Mouse (Mus musculus): ENCODE data around the gene Tmem121. TPM values are rescaled to one million over a fixed set of nuclear protein-coding genes. Genes with fewer than 3 reads are reported as not detected.
A peak's percentile ranks its signal among the peaks of the same experiment; 100 is the strongest.

The Tmem121 gene
- total RNA-seq, 2 experiments from 2014 or later: 19.7 to 20.7 TPM

GRCm38 (mm10) chr12:113210586-113211378 lies 25.1 kb downstream of the Tmem121 start:
- no peak overlapping the region for H3K27ac ChIP-seq
- H3K4me3 ChIP-seq: no peak overlapping the region
- no peak for DNase-seq (ENCODE audit: low spot score in 2 of 2)
- TF ChIP-seq CTCF (conservative IDR thresholded peaks at IDR 0.05): no peak

GRCm38 (mm10) chr12:113211772-113212171 lies 26.0 kb downstream of the Tmem121 start:
- DNase-seq (ENCODE audit: low spot score in 2 of 2): no peak
- no peak for TF ChIP-seq CTCF (conservative IDR thresholded peaks at IDR 0.05)
- Histone ChIP-seq H3K4me3 (no peak overlapping the region), H3K27ac (no peak overlapping the region)

GRCm38 (mm10) chr12:113212326-113212924 lies 26.7 kb downstream of the Tmem121 start:
- no peak overlapping the region for H3K4me3 ChIP-seq
- no peak for DNase-seq (ENCODE audit: low spot score in 2 of 2)
- no peak overlapping the region for H3K27ac ChIP-seq
- no peak for TF ChIP-seq CTCF (conservative IDR thresholded peaks at IDR 0.05)

- no peak for TF ChIP-seq CTCF (conservative IDR thresholded peaks at IDR 0.05)
- Histone ChIP-seq H3K4me3 (no peak overlapping the region), H3K27ac (no peak overlapping the region)
- DNase-seq (ENCODE audit: low spot score in 2 of 2): no peak
These were observed 27.5 kb downstream of the Tmem121 start for GRCm38 (mm10) chr12:113213226-113213625.

- DNase-seq (ENCODE audit: low spot score in 2 of 2): no peak
- Histone ChIP-seq H3K27ac (no peak overlapping the region), H3K4me3 (no peak overlapping the region)
- no peak for TF ChIP-seq CTCF (conservative IDR thresholded peaks at IDR 0.05)
These were observed 28.5 kb downstream of the Tmem121 start for GRCm38 (mm10) chr12:113214072-113214808.

GRCm38 (mm10) chr12:113214972-113215666 lies 29.4 kb downstream of the Tmem121 start:
- no peak overlapping the region for H3K4me3 ChIP-seq
- no peak for TF ChIP-seq CTCF (conservative IDR thresholded peaks at IDR 0.05)
- H3K27ac ChIP-seq: no peak overlapping the region

GRCm38 (mm10) chr12:113215667-113216346 lies 30.1 kb downstream of the Tmem121 start:
- peak; percentile 93 for TF ChIP-seq CTCF (conservative IDR thresholded peaks at IDR 0.05)

More at GRCm38 (mm10) chr12:113214972-113215666, 29.4 kb downstream of the Tmem121 start:
- DNase-seq (ENCODE audit: low spot score in 2 of 2): no peak

GRCm38 (mm10) chr12:113217306-113218242 lies 31.8 kb downstream of the Tmem121 start:
- peak; percentile 88 for TF ChIP-seq CTCF (conservative IDR thresholded peaks at IDR 0.05)
- DNase-seq (ENCODE audit: low spot score in 2 of 2): peak; percentile 47 to 71
- no peak overlapping the region for H3K27ac ChIP-seq
- no peak overlapping the region for H3K4me3 ChIP-seq

More at GRCm38 (mm10) chr12:113215667-113216346, 30.1 kb downstream of the Tmem121 start:
- DNase-seq (ENCODE audit: low spot score in 2 of 2): peak; percentile 34 to 74
- no peak overlapping the region for H3K27ac ChIP-seq
- no peak overlapping the region for H3K4me3 ChIP-seq

- no peak for DNase-seq (ENCODE audit: low spot score in 2 of 2)
- Histone ChIP-seq H3K27ac (no peak overlapping the region), H3K4me3 (no peak overlapping the region)
- peak; percentile 56 for TF ChIP-seq CTCF (conservative IDR thresholded peaks at IDR 0.05)
These were observed 34.1 kb downstream of the Tmem121 start for GRCm38 (mm10) chr12:113219867-113220266.

GRCm38 (mm10) chr12:113220447-113220846 lies 34.7 kb downstream of the Tmem121 start:
- TF ChIP-seq CTCF (conservative IDR thresholded peaks at IDR 0.05): peak; percentile 89
- DNase-seq (ENCODE audit: low spot score in 2 of 2): peak; percentile 36 to 71
- H3K27ac ChIP-seq: no peak overlapping the region
- H3K4me3 ChIP-seq: no peak overlapping the region

GRCm38 (mm10) chr12:113221289-113221688 lies 35.6 kb downstream of the Tmem121 start:
- DNase-seq (ENCODE audit: low spot score in 2 of 2): no peak
- no peak overlapping the region for H3K27ac ChIP-seq
- H3K4me3 ChIP-seq: no peak overlapping the region
- peak; percentile 70 for TF ChIP-seq CTCF (conservative IDR thresholded peaks at IDR 0.05)
